Mouse (Mus musculus): ENCODE data around the gene Nrf1.

GRCm38 (mm10) chr6:30167192-30167591 lies 119.4 kb downstream of the Nrf1 start:
- no peak for TF ChIP-seq CTCF (IDR thresholded peaks at IDR 0.05; ENCODE audit: extremely low read depth, insufficient read depth, low read length)
- TF ChIP-seq POLR2A (IDR thresholded peaks at IDR 0.05; ENCODE audit: extremely low read depth, insufficient read depth, low read length): no peak
